Mouse (Mus musculus) forebrain, embryonic 11.5 days (tissue): ENCODE results near the gene Pfkm. TPM values are rescaled to one million over a fixed set of nuclear protein-coding genes. Genes with fewer than 3 reads are reported as not detected.

ENCODE experiments used
- ATAC-seq: fragments of 200-750 bp; cut with Nextera tagmentation; replicated peaks from 2 replicates; pipeline ENCODE4 v1.8.0; 2017; ENCODE audit warnings: moderate TSS enrichment; ENCODE audit not compliant: low FRiP score
- DNase-seq: peaks from one replicate; pipeline ENCODE4 v3.0.0-alpha.2; 2017; ENCODE audit warnings: low spot score
- H3K27ac ChIP-seq: fragments of 300-500 bp; sonication (generic); 2 replicates; pipeline ENCODE4 v1.5.1; 2014; ENCODE audit warnings: low read depth, low read length
- H3K27me3 ChIP-seq: fragments of 300-500 bp; sonication (generic); 2 replicates; pipeline ENCODE4 v1.6.1; 2014; ENCODE audit warnings: mild to moderate bottlenecking, low read length, mixed read lengths; ENCODE audit not compliant: control insufficient read depth, insufficient read depth
- H3K36me3 ChIP-seq: fragments of 300-500 bp; sonication (generic); 2 replicates; pipeline ENCODE4 v1.6.1; 2014; ENCODE audit warnings: mild to moderate bottlenecking, low read length, moderate library complexity, mixed read lengths; ENCODE audit not compliant: control insufficient read depth, insufficient read depth
- H3K4me1 ChIP-seq: fragments of 300-500 bp; sonication (generic); replicated peaks from 2 replicates; pipeline ENCODE4 v1.6.1; 2014; ENCODE audit warnings: low read length, mixed read lengths; ENCODE audit not compliant: control insufficient read depth, insufficient read depth
- H3K4me2 ChIP-seq: fragments of 300-500 bp; sonication (generic); 2 replicates; pipeline ENCODE4 v1.6.1; 2014; ENCODE audit warnings: low read depth, mild to moderate bottlenecking, low read length, moderate library complexity, mixed read lengths; ENCODE audit not compliant: severe bottlenecking
- H3K4me3 ChIP-seq: fragments of 300-500 bp; sonication (generic); 2 replicates; pipeline ENCODE4 v1.5.1; 2014; ENCODE audit warnings: low read depth, low read length
- H3K9ac ChIP-seq: fragments of 300-500 bp; sonication (generic); 2 replicates; pipeline ENCODE4 v1.6.1; 2014; ENCODE audit warnings: low read length
- H3K9me3 ChIP-seq: fragments of 300-500 bp; sonication (generic); 2 replicates; pipeline ENCODE4 v1.6.1; 2016; ENCODE audit warnings: low read length, mixed read lengths; ENCODE audit not compliant: control insufficient read depth
- WGBS: fragments of 180-500 bp; shearing (Covaris S2); extraction: QIAGEN DNeasy Blood & Tissue Kit; methylation state at CpG from one replicate; pipeline ENCODE4 v1.1.7; 2014; 5-methylcytosine and 5-hydroxymethylcytosine counted together
- polyA plus RNA-seq: library from polyadenylated mRNA; unstranded; fragments of >200 nt; fragmentation: Nextera tagmentation; extraction: Ambion mirVana; gene quantifications from 2 replicates; pipeline ENCODE4 v1.2.1, GENCODE M21; 2014

Pfkm gene
- polyA plus RNA-seq, 1 experiment from 2014 or later = 42.8 TPM

DNA sequence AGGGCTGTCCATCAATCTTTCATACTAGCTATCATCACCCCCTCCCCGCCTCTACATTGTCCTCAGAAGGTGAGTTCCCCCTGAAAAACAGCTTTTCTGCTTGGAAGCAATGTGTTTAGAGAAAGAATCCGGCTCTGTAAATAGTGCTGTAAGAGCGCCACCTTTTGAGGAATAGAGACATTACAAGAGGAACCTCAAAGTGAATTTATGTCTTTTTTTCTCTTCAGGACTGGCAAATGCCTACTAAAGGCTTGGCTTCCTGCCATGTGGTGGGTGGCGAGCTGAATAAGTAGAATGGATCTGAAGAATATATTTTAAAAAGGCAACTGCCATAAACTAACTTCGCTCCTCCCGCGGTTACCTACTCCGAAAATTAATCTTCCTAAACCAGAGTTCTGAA, 81.4 kb downstream of the Pfkm start:
- ATAC-seq = no peak; the same call in 1 of the 2 replicates
- H3K27me3 ChIP-seq = peaks cover 11% of the 10 kb centered on the region

DNA sequence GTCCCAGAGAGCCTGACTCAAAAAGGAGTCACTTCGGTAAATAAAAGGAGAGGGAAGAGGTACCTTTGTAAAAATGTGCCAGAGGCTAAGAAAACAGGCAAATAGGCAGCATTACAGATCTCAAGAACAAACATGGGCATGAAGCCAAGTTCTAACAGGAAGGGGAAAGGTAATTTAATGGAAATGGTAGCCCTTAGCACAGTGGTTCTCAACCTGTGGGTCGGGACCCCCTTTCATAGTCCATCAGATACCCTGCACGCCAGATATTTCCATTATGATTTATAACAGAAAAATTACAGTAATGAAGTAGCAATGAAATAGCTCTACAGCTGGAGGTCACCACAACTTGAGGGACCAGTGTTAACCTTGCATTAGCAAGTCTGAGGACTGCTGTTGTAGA, 84.9 kb downstream of the Pfkm start:
- no peaks in the 10 kb centered on the region for H3K36me3 ChIP-seq

More for the DNA sequence above, 81.4 kb downstream of the Pfkm start:
- 42% methylated on average over 8 of the region's 8 CpGs for WGBS
- Histone ChIP-seq H3K9me3 (no peaks in the 10 kb centered on the region), H3K4me1 (peaks cover 7% of the 10 kb centered on the region; the same call in 1 of the 2 replicates), H3K4me2 (no peak overlapping the region), H3K27ac (no peak overlapping the region), H3K36me3 (no peaks in the 10 kb centered on the region), H3K4me3 (no peak overlapping the region), H3K9ac (no peak overlapping the region)
- DNase-seq = no peak

DNA sequence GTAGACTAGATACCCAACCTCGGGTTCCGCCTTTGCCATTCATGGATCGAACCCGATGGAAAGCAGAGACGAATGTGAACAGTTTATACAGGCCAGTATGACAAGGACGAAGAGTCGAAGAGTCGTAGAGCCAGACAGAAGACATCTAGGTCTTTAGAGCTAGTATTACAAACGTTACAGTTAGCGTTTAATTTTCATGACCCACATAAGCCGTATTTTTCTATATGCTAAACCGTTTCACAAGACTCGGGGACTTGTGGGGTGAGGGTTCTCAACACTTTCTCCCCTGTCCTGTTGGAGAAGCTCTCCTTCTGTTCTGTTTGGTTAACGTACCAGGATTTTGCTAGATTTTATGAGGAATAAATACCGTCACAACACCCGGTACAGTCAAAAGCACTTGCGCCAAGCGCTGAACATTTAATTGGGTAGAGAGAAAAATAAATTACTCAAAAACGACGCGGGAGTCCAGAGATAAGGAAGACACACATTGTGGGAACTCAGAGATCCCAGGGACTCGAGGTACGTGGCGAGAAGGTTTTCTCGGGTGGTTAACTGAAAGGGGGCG, 88.3 kb downstream of the Pfkm start:
- ATAC-seq = no peak
- 4% methylated on average over 26 of the region's 26 CpGs for WGBS
- peaks cover 4% of the 10 kb centered on the region for H3K4me1 ChIP-seq
- H3K27ac ChIP-seq = no peak overlapping the region
- H3K4me2 ChIP-seq = peak overlapping the region; percentile 73
- peak overlapping the region; percentile 56 for H3K9ac ChIP-seq
- H3K9me3 ChIP-seq = no peaks in the 10 kb centered on the region
- H3K27me3 ChIP-seq = no peaks in the 10 kb centered on the region; the same call in 1 of the 2 replicates
- DNase-seq = no peak
- H3K36me3 ChIP-seq = no peaks in the 10 kb centered on the region
- H3K4me3 ChIP-seq = peak overlapping the region; percentile 47

More for the DNA sequence above, 84.9 kb downstream of the Pfkm start:
- Histone ChIP-seq H3K27me3 (no peaks in the 10 kb centered on the region; the same call in 1 of the 2 replicates), H3K4me1 (peaks cover 6% of the 10 kb centered on the region), H3K9ac (no peak overlapping the region), H3K4me2 (no peak overlapping the region), H3K4me3 (no peak overlapping the region), H3K9me3 (no peaks in the 10 kb centered on the region), H3K27ac (no peak overlapping the region)
- WGBS = 84% methylated on average over 3 of the region's 3 CpGs
- DNase-seq (no peak), ATAC-seq (no peak)

DNA sequence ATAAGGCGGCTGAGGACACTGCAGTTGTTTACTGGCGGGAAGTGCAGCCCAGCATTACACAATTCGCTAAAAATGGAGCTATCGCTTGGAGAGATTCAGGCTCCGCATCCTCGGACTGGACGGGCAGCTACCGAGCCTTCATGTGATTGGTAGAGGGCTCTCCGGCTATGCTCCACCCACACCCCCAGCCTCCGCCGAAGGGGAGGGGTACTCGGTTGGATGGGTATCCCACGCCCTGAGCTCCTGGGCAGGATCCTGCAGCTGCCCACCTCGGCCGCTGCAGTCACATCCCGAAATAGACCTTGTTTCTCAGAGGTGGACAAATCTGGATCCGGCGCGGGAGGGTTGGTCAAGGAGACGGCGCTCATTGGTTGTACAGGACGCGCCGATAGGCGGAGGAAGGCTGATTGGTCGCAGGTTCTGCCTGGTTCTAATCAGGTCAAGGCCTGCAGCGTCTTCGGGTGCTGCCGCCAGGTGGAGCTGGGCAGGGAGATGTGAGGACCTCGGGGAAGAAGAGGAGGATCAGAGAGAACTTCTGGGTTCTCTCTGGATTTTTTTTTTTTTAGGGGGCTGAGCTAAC, 88.8 kb downstream of the Pfkm start:
- ATAC-seq = peak; percentile 98
- DNase-seq = peak; percentile 95
- WGBS = under 1% methylated on average over 30 of the region's 30 CpGs
- H3K4me1 ChIP-seq = peaks cover 4% of the 10 kb centered on the region
- H3K9ac ChIP-seq = peak overlapping the region; percentile 56
- no peaks in the 10 kb centered on the region for H3K9me3 ChIP-seq
- peak overlapping the region; percentile 47 for H3K4me3 ChIP-seq
- H3K27me3 ChIP-seq = no peaks in the 10 kb centered on the region; the same call in 1 of the 2 replicates
- H3K4me2 ChIP-seq = peak overlapping the region; percentile 73
- no peaks in the 10 kb centered on the region for H3K36me3 ChIP-seq
- H3K27ac ChIP-seq = no peak overlapping the region; the same call in 1 of the 2 replicates

Other genes with a start within 250 kb of the Pfkm start
- 23.9 and 26.4 TPM in 2 replicates for gene Hdac7, start 248.1 kb upstream of the Pfkm start, polyA plus RNA-seq
- gene Vdr, start 182.0 kb upstream of the Pfkm start, polyA plus RNA-seq = 0.17 and 0.33 TPM in 2 replicates
- gene Tmem106c, start 128.4 kb upstream of the Pfkm start, polyA plus RNA-seq = 44.5 and 47.8 TPM in 2 replicates
- gene Col2a1, start 87.9 kb upstream of the Pfkm start, polyA plus RNA-seq = 128 and 143 TPM in 2 replicates
- 47.7 and 49.0 TPM in 2 replicates for gene Senp1, start 1.2 kb downstream of the Pfkm start, polyA plus RNA-seq
- gene Asb8, start 73.0 kb downstream of the Pfkm start, polyA plus RNA-seq = 47.4 and 49.4 TPM in 2 replicates
- gene Ccdc184, start 74.6 kb downstream of the Pfkm start, polyA plus RNA-seq = 8.7 and 10.1 TPM in 2 replicates
- not detected in 2 replicates for gene Olfr288, start 103.0 kb downstream of the Pfkm start, polyA plus RNA-seq
- not detected in 2 replicates for gene Gm44579, start 128.4 kb downstream of the Pfkm start, polyA plus RNA-seq
- gene Olfr287, start 128.5 kb downstream of the Pfkm start, polyA plus RNA-seq = not detected in 2 replicates
- not detected in 2 replicates for gene Olfr286, start 141.9 kb downstream of the Pfkm start, polyA plus RNA-seq
- not detected in 2 replicates for gene H1fnt, start 164.7 kb downstream of the Pfkm start, polyA plus RNA-seq
- gene Zfp641, start 203.6 kb downstream of the Pfkm start, polyA plus RNA-seq = 1.2 TPM in 2 replicates
- not detected in 2 replicates for gene Olfr285, start 224.8 kb downstream of the Pfkm start, polyA plus RNA-seq
- not detected in 2 replicates for gene Olfr284, start 248.4 kb downstream of the Pfkm start, polyA plus RNA-seq